In the genomic region with DNA sequence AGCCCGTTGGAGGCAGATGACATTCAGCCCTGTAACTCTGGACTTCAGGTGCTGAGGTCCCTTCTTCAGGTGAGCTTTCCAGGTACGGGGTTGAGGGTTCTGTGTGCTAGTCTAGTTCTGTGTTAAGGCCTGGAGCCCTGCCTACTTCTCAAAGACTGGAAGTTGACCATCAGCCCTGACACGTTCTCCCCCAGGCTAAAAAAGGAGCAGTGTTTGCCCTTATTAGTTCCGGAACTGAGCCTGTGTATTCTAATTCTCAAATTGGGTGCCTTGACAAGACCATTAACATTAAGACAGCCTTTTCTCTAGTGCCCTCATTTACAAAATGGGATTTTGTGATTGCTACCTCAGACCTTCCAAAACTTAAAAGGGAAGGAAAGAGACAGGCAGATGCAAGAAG, we compare ENCODE assay signal across 29 mouse cellular contexts. TPM values are rescaled to one million over a fixed set of nuclear protein-coding genes. Genes with fewer than 3 reads are reported as not detected.
DNase-seq lines count a peak whose midpoint lies in the region; ATAC-seq lines count a peak whose summit lies in the region.
"Had no signal": no experiment of that assay in that cellular context is flagged by ENCODE, and none has a peak within 500 bp of the region (broad histone marks: within the 10 kb centered on the region; RNA-seq: fewer than 3 reads in every experiment).

No protein-coding gene starts in this region.

- ATAC-seq in hindbrain, embryonic 11.5 days (ENCODE audit: low FRiP score): no peak
- no peak for ATAC-seq in hindbrain, embryonic 16.5 days
- no peak for ATAC-seq in neural tube, embryonic 15.5 days (ENCODE audit: low FRiP score)
- ATAC-seq in erythroblast, adult 5-6 weeks (replicated peaks; ENCODE audit: low FRiP score, poor library complexity, severe bottlenecking): no peak
- ATAC-seq: activated CD4-positive, CD25-positive, alpha-beta regulatory T cell, adult 4 months; forebrain, embryonic 14.5 days; hindbrain, postnatal 0 days; inflammation-experienced regulatory T-cells, adult 6 months had no signal

- H3K4me1 ChIP-seq in hindbrain, embryonic 11.5 days (replicated peaks; ENCODE audit: control insufficient read depth, insufficient read depth, low read length): no peaks in the 10 kb centered on the region; the same call in none of the 2 replicates
- H3K4me1 ChIP-seq in hindbrain, embryonic 16.5 days (ENCODE audit: control insufficient read depth, insufficient read depth, low read depth, low read length): peaks cover 9% of the 10 kb centered on the region
- peaks cover 29% of the 10 kb centered on the region for H3K4me1 ChIP-seq in neural tube, embryonic 15.5 days

- H3K36me3 ChIP-seq in hindbrain, embryonic 11.5 days (ENCODE audit: control insufficient read depth, insufficient read depth, low read length): no peaks in the 10 kb centered on the region
- no peaks in the 10 kb centered on the region for H3K36me3 ChIP-seq in hindbrain, embryonic 16.5 days (ENCODE audit: control insufficient read depth, insufficient read depth, low read length)
- H3K36me3 ChIP-seq in neural tube, embryonic 15.5 days: no peaks in the 10 kb centered on the region
- H3K36me3 ChIP-seq: embryonic facial prominence, embryonic 13.5 days; forebrain, embryonic 10.5 days; heart, embryonic 12.5 days; heart, embryonic 15.5 days; hindbrain, embryonic 12.5 days had no signal

- H3K4me2 ChIP-seq in hindbrain, embryonic 11.5 days (replicated peaks; ENCODE audit: low read depth, low read length): no peak overlapping the region
- H3K4me2 ChIP-seq in hindbrain, embryonic 16.5 days (ENCODE audit: low read length): no peak overlapping the region
- no peak overlapping the region for H3K4me2 ChIP-seq in neural tube, embryonic 15.5 days
- H3K4me2 ChIP-seq: embryonic facial prominence, embryonic 13.5 days; heart, embryonic 12.5 days; heart, embryonic 15.5 days; hindbrain, embryonic 12.5 days had no signal

- H3K27me3 ChIP-seq in hindbrain, embryonic 11.5 days (ENCODE audit: control insufficient read depth, insufficient read depth, low read length): peaks cover 88% of the 10 kb centered on the region
- H3K27me3 ChIP-seq in hindbrain, embryonic 16.5 days (replicated peaks; ENCODE audit: control insufficient read depth, insufficient read depth, low read length): peaks cover 75% of the 10 kb centered on the region
- peaks cover 95% of the 10 kb centered on the region for H3K27me3 ChIP-seq in neural tube, embryonic 15.5 days (replicated peaks)

- no peak overlapping the region for H3K27ac ChIP-seq in hindbrain, embryonic 11.5 days (ENCODE audit: low read depth, low read length)
- no peak overlapping the region for H3K27ac ChIP-seq in hindbrain, embryonic 16.5 days (ENCODE audit: low read depth, low read length)
- no peak overlapping the region for H3K27ac ChIP-seq in neural tube, embryonic 15.5 days (replicated peaks)
- H3K27ac ChIP-seq: embryonic facial prominence, embryonic 13.5 days; forebrain, embryonic 10.5 days; heart, embryonic 15.5 days; hindbrain, embryonic 12.5 days; hindbrain, postnatal 0 days had no signal

- no peaks in the 10 kb centered on the region for H3K9me3 ChIP-seq in hindbrain, embryonic 11.5 days (ENCODE audit: control insufficient read depth, low read length)
- H3K9me3 ChIP-seq in hindbrain, embryonic 16.5 days (ENCODE audit: control insufficient read depth, low read length): peaks cover 2% of the 10 kb centered on the region; the same call in 1 of the 2 replicates
- no peaks in the 10 kb centered on the region for H3K9me3 ChIP-seq in neural tube, embryonic 15.5 days (replicated peaks)
- H3K9me3 ChIP-seq: embryonic facial prominence, embryonic 13.5 days; forebrain, embryonic 10.5 days; heart, embryonic 12.5 days; heart, embryonic 15.5 days; hindbrain, embryonic 12.5 days had no signal

- 11% methylated on average over 4 of the region's 4 CpGs for WGBS in hindbrain, embryonic 11.5 days
- WGBS in hindbrain, embryonic 16.5 days: 5% methylated on average over 4 of the region's 4 CpGs
- 8% methylated on average over 4 of the region's 4 CpGs for WGBS in neural tube, embryonic 15.5 days

- H3K4me3 ChIP-seq in hindbrain, embryonic 11.5 days (ENCODE audit: low read depth, low read length): no peak overlapping the region
- H3K4me3 ChIP-seq in hindbrain, embryonic 16.5 days (ENCODE audit: low read length): no peak overlapping the region
- H3K4me3 ChIP-seq in neural tube, embryonic 15.5 days (replicated peaks): no peak overlapping the region
- H3K4me3 ChIP-seq: embryonic facial prominence, embryonic 13.5 days; forebrain, embryonic 10.5 days; heart, embryonic 12.5 days; heart, embryonic 15.5 days; hindbrain, embryonic 12.5 days had no signal

- peak; percentile 42 for DNase-seq in embryo, embryonic 10.5 days (ENCODE audit: low spot score)
- no peak for DNase-seq in embryo, embryonic 10 days (ENCODE audit: low spot score)
- DNase-seq in hindbrain, embryonic 11.5 days (ENCODE audit: low spot score): peak; percentile 45
- peak; percentile 24 for DNase-seq in neural tube, embryonic 10.5 days (ENCODE audit: extremely low spot score, low spot score)
- DNase-seq: adrenal gland, adult 8-10 months; adrenal gland, postnatal 25 days; cerebellum, adult 11-12 months; cerebellum, adult 8-10 months; cerebellum, postnatal 10 days; cerebellum, postnatal 36 days; gastrocnemius, postnatal 25 days; heart, adult 18-20 months; heart, postnatal 36 days had no signal

- H3K9ac ChIP-seq in hindbrain, embryonic 11.5 days (ENCODE audit: low read depth, low read length): no peak overlapping the region
- no peak overlapping the region for H3K9ac ChIP-seq in hindbrain, embryonic 16.5 days (ENCODE audit: low read depth, low read length)
- no peak overlapping the region for H3K9ac ChIP-seq in neural tube, embryonic 15.5 days (replicated peaks)
- H3K9ac ChIP-seq: embryonic facial prominence, embryonic 13.5 days; heart, embryonic 12.5 days; heart, embryonic 15.5 days; hindbrain, embryonic 12.5 days had no signal

RNA-seq across cellular contexts. Expression of a gene that starts 3.7 kb away (rescaled TPM):
- polyA plus RNA-seq in hindbrain, embryonic 11.5 days (2014; fragmentation: Nextera tagmentation; extraction: Ambion mirVana): 0.08 and 0.48 TPM in 2 replicates
- polyA plus RNA-seq in hindbrain, embryonic 16.5 days (2015; fragmentation: Nextera tagmentation; extraction: Ambion mirVana): not detected in 2 replicates
- polyA plus RNA-seq in neural tube, embryonic 15.5 days (2015; fragmentation: Nextera tagmentation; extraction: Ambion mirVana): not detected in 2 replicates
- total RNA-seq in erythroblast, adult 5-6 weeks (2015; ENCODE audit: low replicate concordance): not detected in 2 replicates
- total RNA-seq in erythroblast, adult 5-6 weeks (2017; ENCODE audit: low replicate concordance): not detected in 2 replicates
- total RNA-seq: adrenal gland, adult 8-10 months; adrenal gland, postnatal 25 days; gastrocnemius, adult 8-10 months; gastrocnemius, postnatal 25 days; heart, adult 18-20 months; heart, postnatal 10 days; heart, postnatal 36 days; hindbrain, postnatal 0 days had no signal
- polyA plus RNA-seq: activated CD4-positive, CD25-positive, alpha-beta regulatory T cell, adult 4 months; cortical plate, adult 2 months; forebrain, embryonic 10.5 days; forebrain, embryonic 14.5 days; gonadal fat pad, adult 2 months; heart, embryonic 12.5 days; heart, embryonic 15.5 days; hindbrain, postnatal 0 days; inflammation-experienced regulatory T-cells, adult 6 months had no signal

RNA-seq across cellular contexts. Expression of a gene that starts 42.1 kb away (rescaled TPM):
- polyA plus RNA-seq in hindbrain, embryonic 11.5 days (2014; fragmentation: Nextera tagmentation; extraction: Ambion mirVana): 9.9 and 10.6 TPM in 2 replicates
- 8.8 TPM in 2 replicates for polyA plus RNA-seq in hindbrain, embryonic 16.5 days (2015; fragmentation: Nextera tagmentation; extraction: Ambion mirVana)
- 8.4 and 10.7 TPM in 2 replicates for polyA plus RNA-seq in neural tube, embryonic 15.5 days (2015; fragmentation: Nextera tagmentation; extraction: Ambion mirVana)
- total RNA-seq in erythroblast, adult 5-6 weeks (2015; ENCODE audit: low replicate concordance): 39.8 and 54.5 TPM in 2 replicates
- 64.6 and 70.5 TPM in 2 replicates for total RNA-seq in erythroblast, adult 5-6 weeks (2017; ENCODE audit: low replicate concordance)
